Mouse (Mus musculus) cerebellum, adult 2 months (tissue): ENCODE data around the gene Shc3.

ENCODE experiments used
- CTCF ChIP-seq: fragments of 200-500 bp; IDR thresholded peaks from 2 replicates; pipeline ENCODE4 v1.5.1; 2011; ENCODE audit warnings: low read depth, mild to moderate bottlenecking, control low read depth, low read length, moderate library complexity, borderline replicate concordance; ENCODE audit not compliant: insufficient read depth
- POLR2A ChIP-seq: fragments of 200-500 bp; IDR thresholded peaks from 2 replicates; pipeline ENCODE4 v1.6.1; 2011; ENCODE audit warnings: low read length, control low read depth, borderline replicate concordance; ENCODE audit not compliant: insufficient read depth

DNA sequence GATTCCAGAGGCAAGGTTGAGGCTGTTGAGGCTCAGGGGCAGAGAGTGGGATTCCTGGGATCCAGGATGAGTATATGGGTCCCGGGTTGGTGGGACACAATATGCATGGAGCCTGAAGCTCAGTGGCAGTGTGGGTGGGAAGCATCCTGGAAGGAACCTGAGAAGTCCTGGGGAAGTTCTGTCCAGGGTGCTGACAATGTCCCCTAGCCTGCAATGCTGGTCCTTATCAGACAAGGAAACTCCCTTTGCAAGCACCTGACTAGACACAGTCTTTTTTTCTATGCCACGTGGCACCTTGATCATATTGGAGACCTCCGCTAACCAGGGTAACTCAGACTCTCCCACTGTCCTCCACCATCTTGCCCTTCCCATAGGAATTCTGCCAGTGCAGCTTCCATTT, 80.3 kb downstream of the Shc3 start:
- TF ChIP-seq CTCF (no peak), POLR2A (no peak)
